Mouse (Mus musculus): Measurements from ENCODE around the gene Bloc1s3. TPM values are rescaled to one million over a fixed set of nuclear protein-coding genes. Genes with fewer than 3 reads are reported as not detected.
"Not testable (repeated sequence)": the region's sequence is repeated elsewhere in the genome, so short reads cannot be mapped to it uniquely, and the experiment has no call there.

Gene Bloc1s3
- polyA plus RNA-seq, 1 experiment from 2014 or later: 5.0 TPM

GRCm38 (mm10) chr7:19512353-19512752 lies 4.2 kb upstream of the Bloc1s3 start:
- no peak overlapping the region for H3K27ac ChIP-seq (replicated peaks)
- H3K4me3 ChIP-seq (replicated peaks): no peak overlapping the region
- H3K4me1 ChIP-seq: peaks cover 18% of the 10 kb centered on the region
- no peak overlapping the region for H3K4me2 ChIP-seq
- H3K27me3 ChIP-seq (replicated peaks): peaks cover 8% of the 10 kb centered on the region; the same call in 1 of the 2 replicates
- no peaks in the 10 kb centered on the region for H3K36me3 ChIP-seq
- no peaks in the 10 kb centered on the region for H3K9me3 ChIP-seq (replicated peaks)
- no peak for ATAC-seq (ENCODE audit: low FRiP score)
- 87% methylated on average over 6 of the region's 6 CpGs for WGBS
- no peak overlapping the region for H3K9ac ChIP-seq (replicated peaks)

DNA sequence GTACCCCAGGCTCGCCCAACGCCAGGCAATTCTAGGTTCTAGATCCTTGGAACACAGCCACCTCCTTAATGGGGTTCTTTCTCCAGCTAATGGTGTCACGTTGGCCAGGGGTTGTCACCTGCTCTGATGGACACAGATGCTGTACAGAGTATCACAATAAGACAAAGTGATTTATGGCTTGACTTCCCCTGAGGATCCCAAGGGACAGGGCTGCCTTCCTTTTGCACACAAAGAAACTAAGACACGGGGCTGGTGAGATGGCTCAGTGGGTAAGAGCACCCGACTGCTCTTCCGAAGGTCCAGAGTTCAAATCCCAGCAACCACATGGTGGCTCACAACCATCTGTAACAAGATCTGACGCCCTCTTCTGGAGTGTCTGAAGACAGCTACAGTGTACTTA lies 3.8 kb upstream of the Bloc1s3 start:
- ATAC-seq (ENCODE audit: low FRiP score); H3K4me3 ChIP-seq (replicated peaks); H3K36me3 ChIP-seq; H3K27ac ChIP-seq (replicated peaks); H3K9me3 ChIP-seq (replicated peaks); H3K9ac ChIP-seq (replicated peaks); H3K27me3 ChIP-seq (replicated peaks); H3K4me2 ChIP-seq: not testable (repeated sequence)
- WGBS: 74% methylated on average over 6 of the region's 7 CpGs
- peaks cover 21% of the 10 kb centered on the region for H3K4me1 ChIP-seq

GRCm38 (mm10) chr7:19509786-19510185 lies 1.6 kb upstream of the Bloc1s3 start:
- Histone ChIP-seq H3K9ac (replicated peaks) (no peak overlapping the region), H3K27me3 (replicated peaks) (no peaks in the 10 kb centered on the region), H3K4me1 (peaks cover 22% of the 10 kb centered on the region), H3K4me2 (peak overlapping the region; percentile 85), H3K27ac (replicated peaks) (no peak overlapping the region), H3K36me3 (no peaks in the 10 kb centered on the region), H3K9me3 (replicated peaks) (no peaks in the 10 kb centered on the region), H3K4me3 (replicated peaks) (peak overlapping the region; percentile 70)
- no peak for ATAC-seq (ENCODE audit: low FRiP score)
- 96% methylated on average over 7 of the region's 7 CpGs for WGBS

GRCm38 (mm10) chr7:19508924-19509568 lies 879 bp upstream of the Bloc1s3 start:
- Histone ChIP-seq H3K27ac (replicated peaks) (peak overlapping the region; percentile 87), H3K4me1 (peaks cover 22% of the 10 kb centered on the region), H3K27me3 (replicated peaks) (no peaks in the 10 kb centered on the region), H3K9me3 (replicated peaks) (no peaks in the 10 kb centered on the region), H3K4me3 (replicated peaks) (peak overlapping the region; percentile 70), H3K9ac (replicated peaks) (peak overlapping the region; percentile 81), H3K4me2 (peak overlapping the region; percentile 85), H3K36me3 (no peaks in the 10 kb centered on the region)
- 8% methylated on average over 15 of the region's 15 CpGs for WGBS
- ATAC-seq (ENCODE audit: low FRiP score): peak; percentile 8

DNA sequence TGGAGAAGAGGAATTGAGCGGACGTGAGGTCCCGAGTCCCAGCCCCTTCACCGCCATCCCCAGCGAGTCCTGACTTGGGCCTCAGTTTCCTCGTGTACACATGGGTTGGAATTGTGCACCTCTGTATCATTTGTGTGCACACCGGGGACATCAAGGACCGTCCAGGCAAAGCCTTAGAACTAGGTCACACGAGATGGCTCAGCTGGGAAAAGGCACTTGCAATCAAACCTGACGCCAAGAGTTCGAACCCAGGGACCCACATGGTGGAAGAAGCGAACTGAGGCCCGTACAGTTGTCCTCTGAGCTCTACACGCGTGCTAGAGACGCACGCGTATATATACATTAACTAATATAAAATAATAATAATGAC lies 570 bp downstream of the Bloc1s3 start:
- Histone ChIP-seq H3K9me3 (replicated peaks) (no peaks in the 10 kb centered on the region), H3K4me2 (peak overlapping the region; percentile 85), H3K4me3 (replicated peaks) (peak overlapping the region; percentile 70), H3K9ac (replicated peaks) (peak overlapping the region; percentile 81), H3K4me1 (peaks cover 22% of the 10 kb centered on the region), H3K27me3 (replicated peaks) (no peaks in the 10 kb centered on the region), H3K36me3 (no peaks in the 10 kb centered on the region), H3K27ac (replicated peaks) (peak overlapping the region; percentile 87)
- WGBS: 5% methylated on average over 18 of the region's 18 CpGs
- ATAC-seq (ENCODE audit: low FRiP score): no peak

DNA sequence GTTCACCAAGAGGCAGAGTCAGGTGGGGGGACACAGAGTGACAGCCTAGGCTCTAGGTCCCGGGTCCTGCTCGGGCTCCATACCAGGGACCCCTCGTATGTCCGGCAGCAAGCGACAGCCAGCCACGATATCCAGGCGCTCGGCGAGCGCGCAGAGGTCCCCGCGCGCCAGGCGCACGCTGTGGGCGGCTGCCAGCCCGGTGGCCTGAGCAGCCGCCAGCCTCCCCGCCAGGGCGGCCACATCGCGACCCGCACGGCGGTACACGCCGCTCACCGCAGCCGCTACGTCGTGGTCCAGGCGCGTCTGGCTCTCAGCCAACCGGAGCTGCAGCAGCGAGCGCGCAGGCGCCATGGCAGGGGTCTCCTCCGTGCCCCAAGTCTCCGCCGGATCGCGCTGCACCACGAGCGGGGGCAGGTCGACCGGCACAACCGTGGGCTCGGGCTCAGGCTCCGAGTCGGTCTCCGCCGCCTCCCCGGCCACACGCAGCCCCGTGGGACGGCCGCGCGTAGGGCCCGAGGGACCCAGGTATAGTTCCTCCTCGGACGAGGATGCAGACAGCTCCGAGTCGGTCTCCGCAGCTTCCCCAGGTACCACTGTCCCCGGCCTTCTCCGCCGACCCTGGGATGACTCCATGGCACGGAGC lies 1.1 kb downstream of the Bloc1s3 start:
- H3K4me3 ChIP-seq (replicated peaks): peak overlapping the region; percentile 70
- peak overlapping the region; percentile 87 for H3K27ac ChIP-seq (replicated peaks)
- H3K27me3 ChIP-seq (replicated peaks): no peaks in the 10 kb centered on the region
- peak; percentile 32 for ATAC-seq (ENCODE audit: low FRiP score)
- H3K9ac ChIP-seq (replicated peaks): peak overlapping the region; percentile 81
- no peaks in the 10 kb centered on the region for H3K36me3 ChIP-seq
- peaks cover 22% of the 10 kb centered on the region for H3K4me1 ChIP-seq
- peak overlapping the region; percentile 85 for H3K4me2 ChIP-seq
- H3K9me3 ChIP-seq (replicated peaks): no peaks in the 10 kb centered on the region
- WGBS: under 1% methylated on average over 71 of the region's 71 CpGs

- Histone ChIP-seq H3K27ac (replicated peaks) (no peak overlapping the region), H3K4me1 (peaks cover 22% of the 10 kb centered on the region), H3K4me2 (peak overlapping the region; percentile 85), H3K27me3 (replicated peaks) (no peaks in the 10 kb centered on the region), H3K9me3 (replicated peaks) (no peaks in the 10 kb centered on the region), H3K9ac (replicated peaks) (no peak overlapping the region), H3K4me3 (replicated peaks) (peak overlapping the region; percentile 70), H3K36me3 (no peaks in the 10 kb centered on the region)
- 29% methylated on average over 6 of the region's 6 CpGs for WGBS
- no peak for ATAC-seq (ENCODE audit: low FRiP score)
These were observed 1.8 kb downstream of the Bloc1s3 start for GRCm38 (mm10) chr7:19506326-19506725.

DNA sequence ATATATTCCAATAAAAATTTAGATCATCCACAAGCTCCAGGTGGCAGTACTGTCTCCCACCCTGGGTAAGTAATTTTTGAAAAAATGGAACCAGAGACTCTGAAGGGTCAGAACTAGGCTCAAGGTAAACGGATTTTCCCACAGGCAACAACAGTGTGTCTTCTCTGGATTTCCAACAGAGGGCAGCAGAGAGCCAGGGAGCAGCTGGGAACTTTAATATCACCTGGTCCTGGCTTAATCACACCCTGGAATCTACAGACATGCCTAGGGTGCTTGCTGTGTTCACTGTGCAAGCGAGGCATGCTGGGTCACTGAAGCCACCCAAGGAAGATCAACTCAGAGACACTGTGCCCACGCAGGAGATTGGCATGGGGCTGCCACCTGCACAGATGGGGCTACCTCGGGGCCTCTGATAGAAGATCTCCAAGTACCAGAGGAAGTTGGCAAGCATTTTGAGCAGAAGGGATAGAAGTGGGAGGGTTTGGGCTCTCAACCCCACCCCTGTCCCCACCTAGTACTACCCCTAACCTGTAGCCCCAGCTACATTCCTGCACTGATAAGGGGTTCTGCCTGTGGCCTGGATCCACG lies 4.6 kb downstream of the Bloc1s3 start:
- no peak for ATAC-seq (ENCODE audit: low FRiP score)
- no peak overlapping the region for H3K4me3 ChIP-seq (replicated peaks)
- H3K4me1 ChIP-seq: peaks cover 11% of the 10 kb centered on the region
- H3K4me2 ChIP-seq: no peak overlapping the region
- H3K27ac ChIP-seq (replicated peaks): no peak overlapping the region
- H3K9me3 ChIP-seq (replicated peaks): no peaks in the 10 kb centered on the region
- WGBS: 41% methylated on average over 5 of the region's 5 CpGs
- no peaks in the 10 kb centered on the region for H3K36me3 ChIP-seq
- H3K9ac ChIP-seq (replicated peaks): no peak overlapping the region
- H3K27me3 ChIP-seq (replicated peaks): no peaks in the 10 kb centered on the region

DNA sequence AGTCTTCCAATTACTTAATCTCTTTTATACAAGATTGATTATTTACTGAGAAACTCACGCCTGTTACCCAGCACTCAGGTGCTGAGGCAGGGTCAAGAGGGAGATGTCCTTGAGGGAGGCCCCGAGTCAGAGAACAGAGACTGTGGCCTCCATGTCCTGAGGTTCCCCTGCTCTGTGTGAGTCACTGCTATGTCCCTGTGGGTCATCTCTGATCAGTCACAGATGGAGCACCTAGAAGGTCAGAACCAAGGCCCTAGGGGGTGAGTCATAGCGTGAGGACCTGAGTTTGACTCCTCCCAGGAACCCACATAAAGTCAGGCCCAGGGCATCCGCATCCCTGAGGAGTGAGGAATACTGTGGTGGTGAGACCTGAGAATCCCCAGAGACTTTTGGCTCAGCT lies 6.5 kb downstream of the Bloc1s3 start:
- H3K36me3 ChIP-seq: no peaks in the 10 kb centered on the region
- no peak for ATAC-seq (ENCODE audit: low FRiP score)
- no peak overlapping the region for H3K4me3 ChIP-seq (replicated peaks)
- H3K9ac ChIP-seq (replicated peaks): no peak overlapping the region
- no peaks in the 10 kb centered on the region; the same call in 1 of the 2 replicates for H3K4me1 ChIP-seq
- H3K9me3 ChIP-seq (replicated peaks): no peaks in the 10 kb centered on the region
- no peaks in the 10 kb centered on the region for H3K27me3 ChIP-seq (replicated peaks)
- H3K4me2 ChIP-seq: no peak overlapping the region
- 81% methylated on average over 4 of the region's 4 CpGs for WGBS
- H3K27ac ChIP-seq (replicated peaks): no peak overlapping the region

GRCm38 (mm10) chr7:19500420-19501363 lies 7.5 kb downstream of the Bloc1s3 start:
- Histone ChIP-seq H3K4me1 (no peaks in the 10 kb centered on the region; the same call in 1 of the 2 replicates), H3K9me3 (replicated peaks) (no peaks in the 10 kb centered on the region), H3K4me2 (no peak overlapping the region), H3K4me3 (replicated peaks) (no peak overlapping the region), H3K9ac (replicated peaks) (no peak overlapping the region), H3K27me3 (replicated peaks) (no peaks in the 10 kb centered on the region), H3K27ac (replicated peaks) (no peak overlapping the region), H3K36me3 (no peaks in the 10 kb centered on the region)
- ATAC-seq (ENCODE audit: low FRiP score): no peak
- 74% methylated on average over 12 of the region's 12 CpGs for WGBS

- H3K27ac ChIP-seq (replicated peaks): no peak overlapping the region
- no peaks in the 10 kb centered on the region for H3K36me3 ChIP-seq
- H3K4me3 ChIP-seq (replicated peaks): no peak overlapping the region
- no peak overlapping the region for H3K9ac ChIP-seq (replicated peaks)
- no peaks in the 10 kb centered on the region for H3K9me3 ChIP-seq (replicated peaks)
- WGBS: 91% methylated on average over 4 of the region's 4 CpGs
- H3K27me3 ChIP-seq (replicated peaks): peaks cover 6% of the 10 kb centered on the region; the same call in 1 of the 2 replicates
- H3K4me2 ChIP-seq: no peak overlapping the region
- H3K4me1 ChIP-seq: no peaks in the 10 kb centered on the region; the same call in 1 of the 2 replicates
- no peak for ATAC-seq (ENCODE audit: low FRiP score)
These were observed 9.8 kb downstream of the Bloc1s3 start for GRCm38 (mm10) chr7:19498326-19498725.

All from neural tube, embryonic 15.5 days (tissue).